Mouse (Mus musculus): ENCODE measurements around the gene Med26. TPM values are rescaled to one million over a fixed set of nuclear protein-coding genes. Genes with fewer than 3 reads are reported as not detected.
A peak's percentile ranks its signal among the peaks of the same experiment; 100 is the strongest.

Gene Med26
- polyA plus RNA-seq, 1 experiment = 11.2 TPM

- under 1% methylated on average over 45 of the region's 45 CpGs for WGBS
- peaks cover 11% of the 10 kb centered on the region for H3K4me1 ChIP-seq (ENCODE audit: control insufficient read depth, insufficient read depth, insufficient read length)
- peak overlapping the region; percentile 65 for H3K4me3 ChIP-seq (ENCODE audit: extremely low read depth, insufficient read depth, insufficient read length)
- TF ChIP-seq POLR2A (IDR thresholded peaks at IDR 0.05; ENCODE audit: low read depth, low read length) = no peak
- TF ChIP-seq CTCF (IDR thresholded peaks at IDR 0.05; ENCODE audit: extremely low read depth, insufficient read depth, insufficient read length, insufficient replicate concordance) = no peak
- DNase-seq (ENCODE audit: low read depth in 1 of 2, low spot score in 2 of 2) = no peak
- no peaks in the 10 kb centered on the region for H3K36me3 ChIP-seq (ENCODE audit: control insufficient read depth, insufficient read depth, low read length)
- no peaks in the 10 kb centered on the region for H3K27me3 ChIP-seq (ENCODE audit: control insufficient read depth, insufficient read depth, low read length)
- peak overlapping the region; percentile 59 for H3K27ac ChIP-seq (ENCODE audit: insufficient read depth, low read length)
These were observed 709 bp upstream of the Med26 start for GRCm38 (mm10) chr8:72548644-72549313.

GRCm38 (mm10) chr8:72547122-72547801 is 808 bp downstream of the Med26 start:
- Histone ChIP-seq H3K27me3 (ENCODE audit: control insufficient read depth, insufficient read depth, low read length) (no peaks in the 10 kb centered on the region), H3K4me3 (ENCODE audit: extremely low read depth, insufficient read depth, insufficient read length) (peak overlapping the region; percentile 65), H3K4me1 (ENCODE audit: control insufficient read depth, insufficient read depth, insufficient read length) (peaks cover 8% of the 10 kb centered on the region; the same call in 1 of the 2 replicates), H3K36me3 (ENCODE audit: control insufficient read depth, insufficient read depth, low read length) (no peaks in the 10 kb centered on the region), H3K27ac (ENCODE audit: insufficient read depth, low read length) (0 out of 2 replicates have a peak overlapping the region, but pooled peaks have one; percentile 15)
- TF ChIP-seq POLR2A (IDR thresholded peaks at IDR 0.05; ENCODE audit: low read depth, low read length) = no peak
- TF ChIP-seq CTCF (IDR thresholded peaks at IDR 0.05; ENCODE audit: extremely low read depth, insufficient read depth, insufficient read length, insufficient replicate concordance) = no peak
- WGBS = 2% methylated on average over 27 of the region's 27 CpGs
- DNase-seq (ENCODE audit: low read depth in 1 of 2, low spot score in 2 of 2) = peak in 1 of 2 experiments; percentile 5

GRCm38 (mm10) chr8:72539234-72539633 is 8.8 kb downstream of the Med26 start:
- no peak for DNase-seq (ENCODE audit: low read depth in 1 of 2, low spot score in 2 of 2)
- Histone ChIP-seq H3K27me3 (ENCODE audit: control insufficient read depth, insufficient read depth, low read length) (no peaks in the 10 kb centered on the region), H3K4me3 (ENCODE audit: extremely low read depth, insufficient read depth, insufficient read length) (no peak overlapping the region), H3K36me3 (ENCODE audit: control insufficient read depth, insufficient read depth, low read length) (no peaks in the 10 kb centered on the region), H3K4me1 (ENCODE audit: control insufficient read depth, insufficient read depth, insufficient read length) (no peaks in the 10 kb centered on the region), H3K27ac (ENCODE audit: insufficient read depth, low read length) (no peak overlapping the region)
- TF ChIP-seq POLR2A (IDR thresholded peaks at IDR 0.05; ENCODE audit: low read depth, low read length) (no peak), CTCF (IDR thresholded peaks at IDR 0.05; ENCODE audit: extremely low read depth, insufficient read depth, insufficient read length, insufficient replicate concordance) (no peak)

- 94% methylated on average over 3 of the region's 3 CpGs for WGBS
- H3K4me1 ChIP-seq (ENCODE audit: control insufficient read depth, insufficient read depth, insufficient read length) = no peaks in the 10 kb centered on the region
- no peak for TF ChIP-seq POLR2A (IDR thresholded peaks at IDR 0.05; ENCODE audit: low read depth, low read length)
- TF ChIP-seq CTCF (IDR thresholded peaks at IDR 0.05; ENCODE audit: extremely low read depth, insufficient read depth, insufficient read length, insufficient replicate concordance) = no peak
- DNase-seq (ENCODE audit: low read depth in 1 of 2, low spot score in 2 of 2) = no peak
- H3K27ac ChIP-seq (ENCODE audit: insufficient read depth, low read length) = no peak overlapping the region
- no peaks in the 10 kb centered on the region for H3K27me3 ChIP-seq (ENCODE audit: control insufficient read depth, insufficient read depth, low read length)
- no peak overlapping the region for H3K4me3 ChIP-seq (ENCODE audit: extremely low read depth, insufficient read depth, insufficient read length)
- no peaks in the 10 kb centered on the region for H3K36me3 ChIP-seq (ENCODE audit: control insufficient read depth, insufficient read depth, low read length)
These were observed 13.2 kb downstream of the Med26 start for GRCm38 (mm10) chr8:72534888-72535287.

- Histone ChIP-seq H3K36me3 (ENCODE audit: control insufficient read depth, insufficient read depth, low read length) (no peaks in the 10 kb centered on the region), H3K27ac (ENCODE audit: insufficient read depth, low read length) (no peak overlapping the region), H3K4me3 (ENCODE audit: extremely low read depth, insufficient read depth, insufficient read length) (no peak overlapping the region), H3K27me3 (ENCODE audit: control insufficient read depth, insufficient read depth, low read length) (no peaks in the 10 kb centered on the region), H3K4me1 (ENCODE audit: control insufficient read depth, insufficient read depth, insufficient read length) (no peaks in the 10 kb centered on the region)
- no peak for TF ChIP-seq POLR2A (IDR thresholded peaks at IDR 0.05; ENCODE audit: low read depth, low read length)
- TF ChIP-seq CTCF (IDR thresholded peaks at IDR 0.05; ENCODE audit: extremely low read depth, insufficient read depth, insufficient read length, insufficient replicate concordance) = no peak
- WGBS = 87% methylated on average over 1 of the region's 1 CpGs
- DNase-seq (ENCODE audit: low read depth in 1 of 2, low spot score in 2 of 2) = no peak
These were observed 16.0 kb downstream of the Med26 start for GRCm38 (mm10) chr8:72532103-72532502.

- no peaks in the 10 kb centered on the region for H3K27me3 ChIP-seq (ENCODE audit: control insufficient read depth, insufficient read depth, low read length)
- no peaks in the 10 kb centered on the region for H3K4me1 ChIP-seq (ENCODE audit: control insufficient read depth, insufficient read depth, insufficient read length)
- H3K36me3 ChIP-seq (ENCODE audit: control insufficient read depth, insufficient read depth, low read length) = no peaks in the 10 kb centered on the region
- no peak overlapping the region for H3K27ac ChIP-seq (ENCODE audit: insufficient read depth, low read length)
- DNase-seq (ENCODE audit: low read depth in 1 of 2, low spot score in 2 of 2) = no peak
- TF ChIP-seq POLR2A (IDR thresholded peaks at IDR 0.05; ENCODE audit: low read depth, low read length) (no peak), CTCF (IDR thresholded peaks at IDR 0.05; ENCODE audit: extremely low read depth, insufficient read depth, insufficient read length, insufficient replicate concordance) (no peak)
- no peak overlapping the region for H3K4me3 ChIP-seq (ENCODE audit: extremely low read depth, insufficient read depth, insufficient read length)
These were observed 26.2 kb downstream of the Med26 start for GRCm38 (mm10) chr8:72521888-72522287.

All from spleen, adult 2 months (tissue).